ENCODE assay signal across 7 mouse cellular contexts in the genomic region with DNA sequence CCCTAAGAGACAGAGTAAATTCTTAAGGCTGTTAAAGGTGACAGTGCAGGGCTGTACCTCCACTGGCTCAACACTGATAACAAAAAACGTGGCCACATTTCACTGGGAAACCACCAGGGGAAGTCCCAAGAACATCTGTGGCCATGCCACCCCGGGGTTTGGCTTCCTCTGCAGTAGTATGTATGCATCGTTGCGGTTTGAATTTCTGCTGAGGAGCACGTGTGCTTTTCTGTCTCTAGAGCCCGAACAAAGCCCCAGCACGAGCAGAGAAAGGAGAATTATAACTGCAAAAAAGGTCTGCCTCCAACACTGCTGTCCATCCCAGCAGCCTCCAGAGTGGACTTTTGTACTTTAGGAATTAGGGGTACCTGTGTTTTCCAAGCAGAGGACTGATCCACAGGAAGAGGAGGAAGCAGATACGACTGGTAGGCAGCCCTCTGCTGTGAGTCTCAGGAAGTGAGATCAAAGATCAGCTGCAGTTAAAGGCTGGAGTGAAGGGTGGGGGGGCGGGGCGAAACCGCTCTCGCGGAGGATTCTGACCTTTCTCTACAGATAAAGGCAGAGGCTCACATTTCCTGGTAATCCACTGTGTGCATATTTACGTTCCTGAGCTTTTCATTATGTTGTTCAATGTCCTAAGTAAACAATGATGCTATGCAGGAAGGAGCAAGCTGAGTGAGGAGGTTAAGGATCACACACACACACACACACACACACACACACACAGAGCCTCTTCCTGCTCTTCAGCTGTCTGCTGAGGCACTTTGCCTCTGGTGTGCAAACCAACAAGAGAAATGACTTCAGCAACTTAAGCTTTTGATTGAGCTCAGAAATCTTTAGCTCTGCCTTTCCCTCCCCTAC.
A peak's percentile ranks its signal among the peaks of the same experiment; 100 is the strongest.
DNase-seq lines count a peak whose midpoint lies in the region; ATAC-seq lines count a peak whose summit lies in the region.

No protein-coding gene starts in this region.

- H3K27ac ChIP-seq in embryonic facial prominence, embryonic 13.5 days: peak overlapping the region; percentile 29

- peak overlapping the region; percentile 25 for H3K4me3 ChIP-seq in embryonic facial prominence, embryonic 13.5 days
- peak overlapping the region; percentile 89 for H3K4me3 ChIP-seq in megakaryocyte, embryonic 14.5 days (replicated peaks)

- peaks cover 15% of the 10 kb centered on the region for H3K4me1 ChIP-seq in embryonic facial prominence, embryonic 13.5 days
- peaks cover 53% of the 10 kb centered on the region for H3K4me1 ChIP-seq in megakaryocyte, embryonic 14.5 days

- peak; percentile 48 for DNase-seq in MN1 (ENCODE audit: low spot score)
- peak; percentile 45 to 48 for DNase-seq in heart, postnatal 10 days
- DNase-seq in kidney, postnatal 36 days: peak; percentile 45 to 55
- DNase-seq in spleen, adult 18-20 months: peak; percentile 66 to 75

- no peaks in the 10 kb centered on the region for H3K36me3 ChIP-seq in embryonic facial prominence, embryonic 13.5 days
- H3K36me3 ChIP-seq in megakaryocyte, embryonic 14.5 days (replicated peaks; ENCODE audit: low read length): no peaks in the 10 kb centered on the region

- H3K9ac ChIP-seq in embryonic facial prominence, embryonic 13.5 days: peak overlapping the region; percentile 49

- peak overlapping the region; percentile 53 for H3K4me2 ChIP-seq in embryonic facial prominence, embryonic 13.5 days

- no peaks in the 10 kb centered on the region for H3K9me3 ChIP-seq in embryonic facial prominence, embryonic 13.5 days
- H3K9me3 ChIP-seq in megakaryocyte, embryonic 14.5 days: no peaks in the 10 kb centered on the region

- 5% methylated on average over 14 of the region's 14 CpGs for WGBS in embryonic facial prominence, embryonic 13.5 days

- peak; percentile 90 for ATAC-seq in CD4-positive, CD25-positive, alpha-beta regulatory T cell, adult 4 months
- 0 out of 2 replicates have a peak, but pooled peaks have one; percentile 43 for ATAC-seq in embryonic facial prominence, embryonic 13.5 days (ENCODE audit: insufficient number of reproducible peaks, insufficient read depth, low FRiP score, low TSS enrichment, low read depth)

- intact Hi-C loops in heart, postnatal 10 days (cut with DNase I): no loop called here

- H3K27me3 ChIP-seq in embryonic facial prominence, embryonic 13.5 days: no peaks in the 10 kb centered on the region
- H3K27me3 ChIP-seq in megakaryocyte, embryonic 14.5 days (replicated peaks): no peaks in the 10 kb centered on the region

Comparison
In these comparisons a context has a peak if more than half of its experiments do, and no peak if none do; other contexts are left out.
1. Peak in every context shown above with its lines: DNase-seq, ATAC-seq, H3K4me3 ChIP-seq and H3K27ac ChIP-seq.